Mouse (Mus musculus): ENCODE measurements around the gene Nrg3.

The Nrg3 gene

DNA sequence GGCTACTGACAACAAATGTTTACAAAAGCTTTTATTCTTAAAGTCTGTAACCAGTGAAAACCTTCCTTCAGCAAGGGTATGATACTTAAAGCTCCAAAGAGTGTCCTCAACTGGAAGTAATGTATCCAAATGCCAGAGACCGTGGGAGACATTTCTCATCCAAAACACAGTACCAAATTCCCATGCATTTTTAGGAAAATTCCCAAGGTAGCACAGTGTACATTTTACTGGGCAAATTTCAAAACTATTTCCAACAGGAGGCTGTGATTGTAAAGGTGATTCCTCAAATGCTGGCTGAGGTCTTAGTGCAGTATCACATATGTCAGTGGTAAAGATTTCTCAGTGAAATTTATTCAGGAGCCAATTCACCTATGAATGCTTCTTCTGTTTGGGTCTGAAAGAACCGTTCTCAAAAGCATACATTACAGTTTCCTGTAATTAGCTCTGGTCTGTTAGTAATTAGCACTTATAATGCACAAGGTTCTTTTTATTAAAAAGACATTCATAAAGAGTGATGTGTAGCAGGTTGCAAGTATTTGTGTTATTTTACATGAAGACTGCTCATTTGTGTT is 536.3 kb downstream of the Nrg3 start:
- no peak for DNase-seq

DNA sequence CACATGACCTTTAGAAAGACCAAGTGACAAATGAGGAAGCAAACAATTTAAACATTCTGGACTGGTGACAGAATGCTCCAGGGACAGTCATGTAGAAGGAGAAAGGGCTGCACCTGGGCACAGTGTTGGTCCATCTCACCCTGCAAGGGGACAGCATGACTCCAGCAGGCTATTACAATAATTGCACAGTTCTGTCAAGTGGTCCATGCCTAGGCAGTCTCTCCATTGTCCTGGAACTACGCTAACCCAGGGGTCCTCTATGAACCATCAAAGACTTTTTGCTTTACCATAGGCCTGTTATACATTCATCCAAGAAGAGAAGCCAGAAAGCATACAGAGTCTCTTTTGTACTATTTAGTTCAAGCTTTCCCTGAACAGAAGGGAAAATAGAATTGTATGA is 549.2 kb downstream of the Nrg3 start:
- DNase-seq = no peak

DNA sequence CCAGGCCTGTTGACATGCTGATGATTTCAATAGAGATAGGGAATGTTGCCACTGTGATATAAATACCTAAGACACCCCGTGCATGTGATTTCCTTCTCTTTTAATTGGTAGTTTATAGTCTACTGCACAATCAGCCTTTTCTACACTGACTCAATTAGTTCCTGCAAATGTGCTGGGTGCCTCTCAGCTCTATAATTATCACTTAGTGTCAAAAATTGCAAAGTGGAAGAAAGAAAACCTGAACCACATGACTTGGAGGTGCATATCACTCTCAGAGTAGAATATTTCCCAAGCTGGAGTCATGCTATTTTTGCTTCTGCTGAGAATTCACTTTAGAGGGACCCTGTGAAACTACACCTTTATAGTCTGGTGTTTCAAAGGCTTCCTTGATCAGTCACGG is 552.1 kb downstream of the Nrg3 start:
- no peak for DNase-seq

DNA sequence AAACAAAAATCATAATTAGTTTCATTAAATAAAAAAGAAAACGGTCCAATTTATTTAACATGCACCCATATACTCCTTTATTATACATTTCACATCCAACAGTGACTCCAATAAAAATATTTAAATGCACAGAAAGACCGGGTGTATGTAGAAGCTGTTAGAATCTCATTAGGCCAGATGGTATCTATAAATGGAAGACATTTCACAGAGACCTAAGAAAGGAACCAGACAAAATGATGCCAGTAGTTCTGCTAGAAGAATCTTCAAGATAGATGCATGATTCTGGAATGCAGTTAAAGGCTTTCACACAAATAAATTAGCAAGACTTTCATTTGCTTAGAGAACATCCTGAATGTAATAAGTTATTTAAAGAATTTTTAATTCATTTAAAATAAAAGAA is 602.3 kb downstream of the Nrg3 start:
- DNase-seq = no peak

DNA sequence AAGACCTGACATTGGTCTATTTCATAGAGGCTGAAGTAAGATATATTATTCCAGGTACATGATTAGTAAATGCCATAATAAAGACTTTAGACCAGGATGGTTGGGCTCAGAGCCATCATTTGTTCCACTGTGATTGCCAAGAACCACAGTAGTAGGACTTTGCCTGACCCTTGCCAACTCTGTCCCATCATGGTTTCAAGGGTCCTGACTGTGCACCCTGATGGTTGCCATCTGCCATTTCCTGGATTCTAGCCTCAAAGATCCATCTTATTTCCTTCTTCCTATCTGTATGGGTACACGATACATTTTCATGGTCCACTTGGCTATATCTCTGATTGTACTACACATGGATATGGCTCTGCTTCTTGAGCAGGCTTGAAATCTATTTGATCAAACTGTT is 625.3 kb downstream of the Nrg3 start:
- DNase-seq = no peak

DNA sequence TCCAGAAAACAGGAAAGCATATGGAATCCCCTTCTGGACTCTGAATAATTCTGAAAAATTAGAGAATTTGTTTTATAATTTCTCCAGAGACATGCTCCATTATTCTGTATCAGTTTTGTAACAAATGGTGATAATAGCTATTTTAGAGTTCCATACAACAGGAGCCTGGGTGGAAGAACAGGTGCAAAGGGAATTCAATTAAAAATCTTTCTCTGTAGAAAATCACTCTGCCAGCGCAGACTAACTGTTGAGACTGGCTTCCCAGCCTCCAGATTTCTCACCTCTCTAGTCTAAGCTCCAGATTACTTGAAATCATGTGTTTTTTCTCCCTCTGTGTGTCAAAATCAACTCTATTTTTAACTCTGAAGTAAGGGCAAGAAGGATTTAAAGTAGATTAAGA is 625.8 kb downstream of the Nrg3 start:
- no peak for DNase-seq

DNA sequence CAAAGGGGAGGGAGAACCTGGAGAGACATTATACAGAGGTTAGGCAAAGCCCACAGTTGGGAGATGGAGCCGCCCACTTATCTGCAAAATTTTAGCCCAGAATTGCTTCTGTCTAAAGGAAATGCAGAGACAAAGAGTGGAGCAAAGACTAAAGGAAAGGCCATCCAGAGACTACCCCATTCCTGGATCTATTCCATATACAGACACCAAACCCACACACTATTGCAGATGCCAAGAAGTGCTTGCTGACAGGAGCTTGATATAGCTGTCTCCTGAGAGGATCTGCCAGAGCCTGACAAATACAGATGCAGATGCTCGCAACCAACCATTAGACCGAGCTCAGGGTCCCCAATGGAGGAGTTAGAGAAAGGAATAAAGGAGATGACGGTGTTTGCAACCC is 637.9 kb downstream of the Nrg3 start:
- DNase-seq = no peak

DNA sequence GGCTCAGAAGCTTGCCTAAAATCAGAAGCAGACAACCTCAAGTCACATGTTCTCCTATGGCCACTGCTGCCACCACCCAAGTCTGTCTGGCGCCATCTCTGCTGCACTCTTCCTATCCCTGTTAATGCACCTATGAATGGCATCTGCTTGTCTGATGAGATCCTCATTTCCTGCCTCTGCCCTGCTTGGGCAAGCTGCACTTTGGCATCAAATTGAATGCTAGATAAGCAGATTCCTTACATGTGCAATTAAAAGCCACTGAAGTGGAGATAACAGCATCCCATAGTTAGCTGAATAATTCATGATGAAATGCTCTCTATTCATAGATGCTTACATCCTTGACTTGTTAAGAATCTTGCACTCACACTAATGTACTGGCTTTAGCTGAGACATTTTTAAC is 648.0 kb downstream of the Nrg3 start:
- DNase-seq = no peak

DNA sequence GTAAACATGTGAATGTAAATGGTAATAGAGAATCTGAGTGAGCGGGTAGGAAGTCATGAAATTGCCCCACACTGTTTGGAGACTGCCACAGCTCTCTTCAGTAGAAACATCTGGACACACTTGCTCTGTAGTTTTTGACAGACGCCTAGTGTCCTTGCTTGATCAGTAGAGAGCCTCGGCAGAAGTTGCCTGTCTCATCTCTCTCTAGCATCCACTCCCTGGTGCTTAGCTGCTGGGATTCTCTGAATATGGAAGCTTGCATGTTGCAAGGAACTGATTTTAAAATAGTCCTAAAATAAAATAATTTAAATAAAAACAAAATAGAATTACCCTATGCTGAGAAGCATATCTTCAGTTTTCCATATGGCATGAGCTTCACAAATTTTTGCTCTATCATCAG is 675.9 kb downstream of the Nrg3 start:
- no peak for DNase-seq

DNA sequence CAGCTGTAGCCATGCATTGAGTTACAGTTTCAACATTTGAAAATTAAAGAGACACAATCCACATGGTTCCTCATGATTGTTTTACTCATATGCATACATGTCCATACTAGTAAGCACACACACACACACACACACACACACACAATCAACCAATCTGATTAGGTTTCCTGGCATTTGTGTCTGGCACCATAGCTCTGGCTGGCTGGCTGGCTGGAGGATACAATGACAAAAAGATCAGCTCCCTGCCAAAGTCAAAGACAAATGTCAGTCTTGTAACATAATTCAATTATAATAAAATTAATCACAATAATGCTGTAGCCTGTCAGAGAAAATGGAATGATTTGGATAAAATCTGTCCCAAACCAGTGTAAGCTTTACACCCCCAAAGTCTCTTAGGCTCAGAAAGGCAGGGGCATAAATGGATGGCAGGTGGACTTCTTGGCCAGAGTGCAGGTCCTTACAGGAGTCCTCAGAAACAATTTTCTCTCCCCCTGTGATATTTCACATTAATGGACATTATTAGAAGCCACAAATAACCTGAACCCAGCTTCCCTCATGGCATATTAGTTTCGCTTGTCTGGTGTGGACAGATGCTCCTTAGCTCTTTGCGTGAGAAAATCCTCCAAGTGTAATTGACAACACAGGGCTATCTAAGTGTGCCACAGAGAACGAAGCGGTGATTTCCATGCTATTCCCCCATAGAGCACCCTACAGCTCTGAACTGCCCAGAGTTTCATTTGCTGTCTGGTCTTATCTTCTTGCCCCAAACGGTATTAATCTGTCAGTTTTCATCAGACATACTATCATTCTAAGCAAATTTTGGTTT is 697.4 kb downstream of the Nrg3 start:
- no peak for DNase-seq

DNA sequence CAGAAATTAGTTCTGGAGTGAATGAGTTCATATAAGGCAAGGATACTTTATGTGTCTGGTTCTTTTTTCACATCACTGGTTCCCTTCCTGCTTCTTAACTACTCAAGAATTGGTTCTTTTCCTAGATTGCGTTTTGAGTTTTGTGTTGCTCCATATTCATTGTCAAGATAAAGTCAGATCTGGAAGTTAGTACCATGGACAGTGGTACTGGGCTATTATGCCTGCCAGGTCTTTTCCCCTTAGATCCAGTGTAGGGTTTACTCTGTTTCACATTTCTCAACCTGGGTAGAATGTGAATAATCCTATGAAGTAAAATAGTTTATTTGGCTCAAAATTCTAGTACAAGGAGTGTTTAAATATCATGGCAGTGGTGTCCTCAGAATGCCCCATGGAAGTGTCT is 698.1 kb downstream of the Nrg3 start:
- no peak for DNase-seq

DNA sequence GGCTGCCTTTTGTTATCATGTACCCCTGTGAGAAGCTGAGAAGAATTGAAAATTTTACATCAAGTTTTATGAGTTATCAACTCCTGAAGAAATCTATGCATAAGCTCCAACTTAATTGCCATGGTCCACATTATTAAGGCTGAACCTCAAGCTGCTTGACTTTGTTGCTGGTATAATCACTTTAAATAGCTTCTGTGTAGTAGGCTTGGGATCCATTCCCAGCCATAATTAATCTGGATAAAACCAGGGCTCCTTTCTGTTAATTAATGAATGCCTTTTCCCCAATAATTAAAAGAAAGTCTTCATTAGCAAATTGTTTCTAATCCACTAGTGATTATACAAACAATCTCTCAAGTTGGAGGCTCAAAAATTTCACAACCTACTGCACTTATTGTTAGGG is 742.4 kb downstream of the Nrg3 start:
- DNase-seq = no peak

DNA sequence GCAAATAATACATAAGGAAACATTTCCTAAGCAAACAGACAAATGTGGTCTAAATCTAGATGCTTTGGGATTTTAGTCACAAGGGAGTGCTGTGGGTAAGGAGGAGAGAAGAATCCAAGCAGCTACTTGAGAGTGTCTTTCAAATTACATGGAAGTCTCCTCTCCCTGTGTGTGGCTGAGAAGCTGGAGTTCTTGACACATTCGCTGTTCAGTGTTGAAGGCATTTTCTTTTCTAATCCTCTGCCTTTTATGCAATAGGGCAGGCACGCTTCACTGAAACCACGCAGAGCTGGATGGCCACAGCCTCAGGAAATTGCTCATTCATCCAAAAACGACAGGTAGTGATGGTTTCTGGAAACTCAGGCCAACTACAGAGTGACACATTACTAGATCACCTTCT is 769.0 kb downstream of the Nrg3 start:
- DNase-seq = no peak

DNA sequence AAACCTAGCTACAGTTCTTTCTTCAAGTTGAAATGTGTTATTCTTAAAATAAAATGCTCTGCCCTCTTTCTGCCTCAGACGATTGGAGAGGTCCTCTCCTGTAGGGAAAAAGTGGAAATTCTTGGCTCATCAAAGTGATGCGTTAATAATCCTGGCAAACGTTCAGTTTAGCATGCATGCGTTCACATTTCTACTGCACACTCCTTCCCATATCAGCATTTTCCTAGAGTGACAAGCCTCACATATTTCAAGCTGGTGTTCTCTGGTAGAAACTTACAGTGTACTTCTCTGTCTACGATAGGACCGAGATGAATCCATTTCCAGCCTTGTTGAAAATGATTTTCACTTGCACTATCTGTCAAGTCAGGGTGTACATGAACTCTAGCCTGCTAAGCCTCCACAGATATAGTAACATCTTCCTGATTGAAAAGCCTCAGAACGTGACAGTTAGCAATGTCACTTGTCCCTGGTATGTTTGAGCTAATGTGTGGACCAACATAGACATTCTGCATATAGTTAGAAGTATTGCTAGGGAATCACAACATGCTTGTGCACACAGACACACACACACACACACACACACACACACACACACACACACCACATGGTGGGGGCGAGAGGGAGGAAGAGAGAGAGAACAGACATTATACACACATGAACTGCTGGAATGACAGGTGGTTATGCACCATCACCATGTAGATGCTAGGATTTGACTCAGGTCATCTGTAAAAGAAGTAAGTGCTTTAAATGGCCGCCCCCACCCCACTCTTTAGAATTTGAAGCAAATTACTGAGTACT is 770.1 kb downstream of the Nrg3 start:
- DNase-seq = no peak

DNA sequence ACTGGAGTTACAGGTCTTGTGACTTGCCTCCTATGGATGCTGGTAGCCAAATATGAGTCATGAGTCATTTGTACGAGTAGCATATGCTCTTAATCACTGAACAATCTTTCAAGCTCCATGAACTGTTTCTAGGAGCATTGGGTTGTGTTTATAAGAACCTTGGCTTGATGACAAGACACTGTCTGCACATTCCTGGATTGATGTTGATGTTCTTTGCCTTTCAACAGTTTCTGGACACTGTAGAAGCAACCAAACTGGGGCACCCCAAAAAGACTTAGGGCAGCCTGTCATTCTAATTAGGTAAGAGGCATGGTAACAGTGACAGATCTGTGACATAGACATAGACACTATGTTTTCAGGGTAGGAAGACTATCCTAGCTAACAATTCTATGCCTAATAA is 771.5 kb downstream of the Nrg3 start:
- no peak for DNase-seq

DNA sequence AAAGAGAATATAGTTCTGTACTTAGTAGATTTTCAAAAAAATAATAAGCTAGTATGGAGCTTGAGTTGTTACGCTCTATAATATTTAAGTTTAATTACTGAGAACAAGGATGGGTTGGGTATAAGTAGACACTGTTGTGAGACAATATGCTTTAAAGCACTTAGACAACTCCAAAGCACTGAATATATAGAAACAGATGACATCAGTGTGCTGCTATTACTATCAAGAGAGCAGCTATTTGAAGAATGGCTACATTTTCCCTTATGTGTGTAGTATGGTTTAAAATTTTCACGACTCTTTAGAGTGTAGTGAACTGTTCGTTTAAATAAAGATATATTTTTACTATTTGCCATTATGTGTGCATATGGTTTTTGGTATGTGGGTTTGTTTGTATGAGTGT is 771.9 kb downstream of the Nrg3 start:
- DNase-seq = no peak

DNA sequence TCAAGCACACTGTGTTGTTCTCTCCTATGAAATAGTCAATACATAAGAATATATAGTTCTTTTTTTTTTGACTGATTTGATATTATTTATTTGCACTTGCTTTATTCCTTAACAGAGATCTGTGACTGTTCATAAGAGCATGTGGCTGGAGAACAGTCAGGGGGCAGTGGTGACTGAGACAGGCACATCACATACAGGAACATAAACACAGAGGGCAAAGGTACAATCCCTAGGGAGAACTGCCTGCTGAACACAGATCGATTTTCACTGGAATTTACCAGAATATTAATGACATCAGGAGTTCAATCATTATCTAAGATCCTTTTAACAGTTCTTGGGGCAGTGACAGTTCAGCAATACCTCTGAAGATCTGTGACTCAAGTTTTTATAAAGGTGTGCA is 812.9 kb downstream of the Nrg3 start:
- DNase-seq = no peak

DNA sequence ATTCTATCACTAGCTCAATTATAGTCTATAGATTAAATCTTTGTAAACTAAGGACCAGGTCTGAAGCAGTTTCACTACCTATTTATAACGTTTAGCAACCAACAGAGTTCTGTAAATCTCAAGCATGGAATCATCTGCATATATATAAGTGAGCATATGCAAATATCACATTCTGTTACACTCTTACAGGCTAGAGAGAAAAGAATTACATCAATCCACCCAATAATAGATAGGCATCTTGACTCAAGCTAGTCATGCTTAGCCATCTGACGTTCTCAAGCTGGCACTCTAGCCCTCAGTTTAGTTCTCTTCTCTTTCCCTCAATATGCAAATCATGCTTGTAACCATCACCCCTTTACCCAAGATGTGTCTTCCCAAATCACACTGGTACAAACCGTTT is 835.8 kb downstream of the Nrg3 start:
- DNase-seq = no peak

DNA sequence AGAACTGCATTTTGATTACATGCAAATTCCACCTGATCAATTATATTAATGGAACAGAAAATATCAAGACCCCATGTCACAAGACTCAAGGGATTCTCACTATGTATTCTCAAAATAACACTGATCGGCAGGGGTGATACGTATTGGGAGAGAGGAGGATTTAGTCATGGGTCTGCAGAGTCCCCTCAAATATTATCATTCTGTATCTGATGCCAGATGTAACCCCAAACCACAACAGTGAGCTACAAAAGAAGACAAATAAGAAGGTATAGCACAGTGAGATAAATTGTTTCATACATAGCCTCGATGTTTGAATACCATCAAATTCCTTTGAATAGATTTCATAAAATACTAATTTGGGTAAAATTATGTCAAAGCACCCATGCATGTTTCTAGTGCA is 842.8 kb downstream of the Nrg3 start:
- no peak for DNase-seq

DNA sequence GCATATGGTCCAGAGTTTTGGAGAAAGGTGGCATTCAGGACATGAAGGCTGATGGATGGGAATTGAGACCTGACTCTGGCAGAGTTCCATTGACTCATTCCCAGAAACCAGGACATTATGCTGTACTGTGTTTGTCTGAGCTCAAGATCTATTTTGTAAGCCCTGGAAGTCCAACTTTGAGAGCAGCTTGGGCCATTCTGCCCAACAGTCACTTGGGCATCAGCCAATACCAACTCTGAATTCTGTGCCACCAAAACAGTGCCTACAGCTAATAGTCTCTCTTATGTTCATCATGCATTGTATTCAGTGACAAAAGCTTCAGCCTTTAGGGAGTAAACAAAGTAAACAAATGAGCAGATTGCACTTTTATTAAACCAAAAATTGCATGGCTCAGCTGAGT is 843.2 kb downstream of the Nrg3 start:
- no peak for DNase-seq

DNA sequence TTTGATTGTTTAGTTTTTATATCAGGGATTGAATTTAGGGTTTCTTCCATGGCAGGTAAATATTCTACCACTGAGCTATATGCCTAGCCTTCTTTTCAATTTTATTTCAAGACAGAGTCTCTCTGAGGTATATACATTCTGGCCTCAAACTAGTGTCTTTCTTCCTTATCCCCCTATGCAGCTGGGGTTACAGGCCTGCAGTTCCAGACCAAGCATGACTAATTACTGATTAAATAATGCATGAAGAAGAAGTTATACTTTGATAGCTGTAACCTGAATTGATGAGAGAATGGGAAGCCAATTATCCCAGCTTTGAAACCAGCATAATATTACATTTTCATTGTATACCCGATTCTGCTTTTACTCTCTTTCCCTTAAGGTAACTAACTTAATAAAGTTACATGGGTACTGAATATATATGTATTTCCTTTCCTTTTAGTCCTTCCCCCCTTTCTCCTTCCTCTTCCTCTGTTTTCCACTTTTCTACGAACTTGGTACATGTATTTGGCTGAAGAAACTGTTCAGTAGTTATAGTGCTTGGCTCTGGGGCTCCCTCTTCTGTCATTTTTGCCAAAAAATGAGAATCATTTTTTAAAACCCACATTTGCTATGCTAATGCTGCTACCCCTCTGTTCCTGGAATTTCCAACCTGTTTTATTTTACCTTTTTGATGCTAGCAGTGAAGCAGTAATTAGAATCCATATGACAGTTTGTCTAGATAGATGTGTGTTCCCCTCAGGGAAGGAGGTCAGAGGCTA is 843.8 kb downstream of the Nrg3 start:
- no peak for DNase-seq

DNA sequence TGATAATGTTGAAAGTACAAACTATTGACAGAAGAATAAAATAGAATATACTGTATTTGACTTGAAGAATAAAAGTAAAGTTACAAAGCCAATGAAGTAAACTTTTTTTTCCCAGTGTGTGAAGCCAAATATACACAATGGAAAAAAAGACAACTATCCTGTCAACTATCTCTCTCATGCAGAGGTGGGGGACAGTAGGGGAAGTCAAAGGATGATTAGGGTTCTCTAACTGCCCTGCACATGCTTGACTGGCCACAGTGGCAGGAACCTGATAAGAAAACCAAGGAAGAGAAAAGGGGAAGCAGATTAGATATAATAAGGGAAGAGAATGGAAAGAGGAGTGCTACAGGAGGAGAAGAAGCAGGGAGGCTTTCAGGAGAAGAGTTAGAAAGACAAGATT is 855.9 kb downstream of the Nrg3 start:
- no peak for DNase-seq

DNA sequence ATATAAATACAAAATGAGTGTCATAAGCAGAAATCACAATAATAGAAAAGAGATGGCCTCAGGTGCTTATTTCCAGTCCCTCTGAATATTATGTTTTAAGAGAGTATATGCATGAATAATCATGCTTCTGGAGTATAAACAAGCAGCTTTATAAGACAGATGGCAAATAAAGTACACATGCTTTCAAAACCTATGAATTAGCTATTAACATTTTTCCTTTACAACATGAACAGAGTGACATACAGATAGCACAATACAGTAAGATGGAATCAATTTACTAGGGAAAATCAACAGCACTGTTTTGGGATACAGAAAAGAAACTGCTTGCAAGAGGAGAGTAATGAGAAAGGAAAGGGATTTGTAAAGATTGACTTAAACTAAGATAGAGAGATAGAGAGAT is 875.2 kb downstream of the Nrg3 start:
- DNase-seq = no peak
